28 mouse cellular contexts compared by ENCODE assay signal in the genomic region with DNA sequence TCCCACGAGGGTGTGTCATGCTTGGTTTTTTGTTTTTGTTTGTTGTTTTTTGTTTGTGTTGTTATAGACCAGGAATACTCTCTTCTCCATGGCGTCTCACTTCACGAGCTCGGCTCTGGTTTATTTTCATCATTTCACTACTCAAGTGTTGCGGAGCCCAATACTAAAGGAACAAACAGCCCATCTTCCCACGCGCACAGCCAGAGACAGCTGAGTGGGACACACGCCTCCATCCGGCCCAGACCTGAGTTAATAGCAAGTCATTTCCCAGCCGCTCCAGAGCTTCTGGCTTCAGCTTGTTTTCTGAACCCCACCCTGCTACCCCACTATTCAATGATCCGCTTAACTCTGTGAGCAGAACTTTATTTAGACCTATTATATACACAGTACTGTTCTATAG. TPM values are rescaled to one million over a fixed set of nuclear protein-coding genes. Genes with fewer than 3 reads are reported as not detected.
DNase-seq lines count a peak whose midpoint lies in the region; TF ChIP-seq lines count a peak whose summit lies in the region.
"Had no signal": no experiment of that assay in that cellular context is flagged by ENCODE, and none has a peak within 500 bp of the region (broad histone marks: within the 10 kb centered on the region; RNA-seq: fewer than 3 reads in every experiment).

No protein-coding gene starts in this region.

- DNase-seq in heart, adult 11 months: peak; percentile 30
- no peak for DNase-seq in heart, adult 2 months
- peak; percentile 28 to 46 for DNase-seq in layer of hippocampus, adult 8-10 months (ENCODE audit: low spot score in 2 of 2)
- DNase-seq in layer of hippocampus, postnatal 14 days (ENCODE audit: low spot score in 2 of 2): no peak
- DNase-seq in right cerebral cortex, adult 2 months (ENCODE audit: low spot score in 2 of 2): peak; percentile 73 to 76
- DNase-seq in right cerebral cortex, postnatal 14 days: no peak
- no peak for DNase-seq in kidney, adult 8-10 months
- DNase-seq: adrenal gland, postnatal 25 days; cerebellum, adult 18-20 months; cerebellum, postnatal 10 days; kidney, adult 9 months; kidney, postnatal 10 days; liver, embryonic 13.5 days; lung, adult 18-20 months; lung, postnatal 4 days; thymus, adult 2 months; thymus, postnatal 36 days had no signal

- no peaks in the 10 kb centered on the region for H3K4me1 ChIP-seq in heart, adult 2 months (ENCODE audit: control insufficient read depth, insufficient read depth, low read length)
- H3K4me1 ChIP-seq: heart, embryonic 15.5 days; limb, embryonic 10.5 days; limb, embryonic 15.5 days; megakaryocyte, embryonic 14.5 days; midbrain, embryonic 12.5 days; neural tube, embryonic 12.5 days had no signal

- no peaks in the 10 kb centered on the region for H3K36me3 ChIP-seq in heart, adult 2 months (ENCODE audit: control insufficient read depth, insufficient read depth, low read length)
- H3K36me3 ChIP-seq: heart, embryonic 10.5 days; heart, embryonic 15.5 days; limb, embryonic 10.5 days; limb, embryonic 15.5 days; liver, embryonic 13.5 days; midbrain, embryonic 12.5 days; neural tube, embryonic 12.5 days had no signal

- no peaks in the 10 kb centered on the region for H3K79me2 ChIP-seq in heart, adult 2 months (replicated peaks; ENCODE audit: control insufficient read depth, insufficient read depth, low read length)

- H3K9ac ChIP-seq in heart, adult 2 months (ENCODE audit: low read depth, low read length): no peak overlapping the region
- H3K9ac ChIP-seq: heart, embryonic 15.5 days; limb, embryonic 15.5 days; liver, embryonic 13.5 days; midbrain, embryonic 12.5 days; neural tube, embryonic 12.5 days had no signal

- TF ChIP-seq EP300 in heart, adult 2 months (IDR thresholded peaks at IDR 0.05; ENCODE audit: insufficient read depth, low read depth, low read length): no peak

- no peak overlapping the region for H3K27ac ChIP-seq in heart, adult 2 months
- H3K27ac ChIP-seq: heart, embryonic 10.5 days; heart, embryonic 15.5 days; limb, embryonic 10.5 days; limb, embryonic 15.5 days; liver, embryonic 13.5 days; midbrain, embryonic 12.5 days; neural tube, embryonic 12.5 days had no signal

- H3K27me3 ChIP-seq in heart, adult 2 months (ENCODE audit: control insufficient read depth, insufficient read depth, low read length): no peaks in the 10 kb centered on the region
- H3K27me3 ChIP-seq: heart, embryonic 15.5 days; limb, embryonic 15.5 days; liver, embryonic 13.5 days; midbrain, embryonic 12.5 days; neural tube, embryonic 12.5 days had no signal

- TF ChIP-seq CTCF in heart, adult 2 months (IDR thresholded peaks at IDR 0.05): no peak

- H3K4me3 ChIP-seq in heart, adult 2 months: no peak overlapping the region
- H3K4me3 ChIP-seq: erythroblast, embryonic 14.5 days; heart, embryonic 10.5 days; heart, embryonic 15.5 days; limb, embryonic 10.5 days; limb, embryonic 15.5 days; liver, embryonic 13.5 days; megakaryocyte, embryonic 14.5 days; midbrain, embryonic 12.5 days; myocyte; neural tube, embryonic 12.5 days had no signal

- no peak for TF ChIP-seq POLR2A in heart, adult 2 months (IDR thresholded peaks at IDR 0.05; ENCODE audit: insufficient read depth, low read depth, low read length)

- 87% methylated on average over 11 of the region's 11 CpGs for WGBS in heart, adult 2 months

- intact Hi-C loops in heart, adult 2 months (cut with DNase I): no loop called here

RNA-seq across cellular contexts. Expression of gene Mark1, which starts 48.3 kb away (rescaled TPM):
- total RNA-seq in heart, adult 2 months (2021): 1 to 10 TPM; 6.7 to 7.8 TPM
- 3.3 and 4.9 TPM in 2 replicates for polyA plus RNA-seq in heart, adult 2 months (2012; rRNA removed)
- 10 to 100 TPM; 43.3 to 56.9 (median 47.9) TPM for total RNA-seq in layer of hippocampus, adult 8-10 months (2022)
- total RNA-seq in layer of hippocampus, postnatal 14 days (2021): 10 to 100 TPM; 54.1 to 59.4 TPM
- total RNA-seq: common myeloid progenitor, adult 5-6 weeks had no signal
- polyA plus RNA-seq: CD4-positive, CD25-positive, alpha-beta regulatory T cell, adult 4 months; erythroblast, embryonic 14.5 days; myocyte had no signal

Comparison
In these comparisons a context has a peak if more than half of its experiments do, and no peak if none do; other contexts are left out.
1. DNase-seq: peak in heart, adult 11 months (single experiment), layer of hippocampus, adult 8-10 months (2 of 2) and right cerebral cortex, adult 2 months (2 of 2); none in heart, adult 2 months (0 of 2), layer of hippocampus, postnatal 14 days (0 of 2), right cerebral cortex, postnatal 14 days (single experiment) and kidney, adult 8-10 months (0 of 2).
2. RNA of gene Mark1, which starts 48.3 kb away (total RNA-seq): 54.1 to 59.4 TPM in layer of hippocampus, postnatal 14 days and 43.3 to 56.9 TPM in layer of hippocampus, adult 8-10 months; 6.7 to 7.8 TPM in heart, adult 2 months; every median in the first group is over 4 times any median in the second.